Mouse (Mus musculus): ENCODE data around the gene Sqstm1. TPM values are rescaled to one million over a fixed set of nuclear protein-coding genes. Genes with fewer than 3 reads are reported as not detected.

Sqstm1 gene
- polyA plus RNA-seq, 1 experiment, result 368 TPM

Other genes starting within 250 kb of the Sqstm1 start
- 49.9 and 52.2 TPM in 2 replicates for gene Rnf130, start 185.5 kb downstream of the Sqstm1 start, polyA plus RNA-seq (2012; rRNA removed)
- 128 and 134 TPM in 2 replicates for gene Tbc1d9b, start 79.4 kb downstream of the Sqstm1 start, polyA plus RNA-seq (2012; rRNA removed)
- 23.7 and 25.1 TPM in 2 replicates for gene Mrnip, start 36.4 kb downstream of the Sqstm1 start, polyA plus RNA-seq (2012; rRNA removed)
- 57.7 and 59.8 TPM in 2 replicates for gene Mgat4b, start 63 bp upstream of the Sqstm1 start, polyA plus RNA-seq (2012; rRNA removed)
- 25.2 and 27.1 TPM in 2 replicates for gene Ltc4s, start 27.8 kb upstream of the Sqstm1 start, polyA plus RNA-seq (2012; rRNA removed)
- gene Maml1, start 81.5 kb upstream of the Sqstm1 start, polyA plus RNA-seq (2012; rRNA removed), result 7.0 and 7.4 TPM in 2 replicates
- gene Canx, start 114.8 kb upstream of the Sqstm1 start, polyA plus RNA-seq (2012; rRNA removed), result 287 and 369 TPM in 2 replicates
- 0.40 and 0.66 TPM in 2 replicates for gene Cby3, start 143.6 kb upstream of the Sqstm1 start, polyA plus RNA-seq (2012; rRNA removed)
- gene Hnrnph1, start 166.2 kb upstream of the Sqstm1 start, polyA plus RNA-seq (2012; rRNA removed), result 327 and 365 TPM in 2 replicates
- 41.5 and 43.6 TPM in 2 replicates for gene Rufy1, start 220.3 kb upstream of the Sqstm1 start, polyA plus RNA-seq (2012; rRNA removed)

Measured in frontal cortex, adult 2 months (tissue).